Mouse (Mus musculus) limb, embryonic 12.5 days (tissue): ENCODE results near the gene 0610012G03Rik. TPM values are rescaled to one million over a fixed set of nuclear protein-coding genes. Genes with fewer than 3 reads are reported as not detected.

Experiments
- ATAC-seq: fragments of 200-750 bp; cut with Nextera tagmentation; 2 replicates; pipeline ENCODE4 v1.8.0; 2017; ENCODE audit warnings: low read depth, moderate TSS enrichment; ENCODE audit not compliant: insufficient number of reproducible peaks, insufficient read depth, low FRiP score, low TSS enrichment
- H3K27ac ChIP-seq: fragments of 300-500 bp; sonication (generic); 2 replicates; pipeline ENCODE4 v1.5.1; 2016; ENCODE audit warnings: mild to moderate bottlenecking, moderate library complexity
- H3K27me3 ChIP-seq: fragments of 300-500 bp; sonication (generic); 2 replicates; pipeline ENCODE4 v1.6.1; 2016; ENCODE audit warnings: mild to moderate bottlenecking, moderate library complexity
- H3K36me3 ChIP-seq: fragments of 300-500 bp; sonication (generic); 2 replicates; pipeline ENCODE4 v1.6.1; 2016; ENCODE audit warnings: mild to moderate bottlenecking, moderate library complexity
- H3K4me1 ChIP-seq: fragments of 300-500 bp; sonication (generic); replicated peaks from 2 replicates; pipeline ENCODE4 v1.6.1; 2016
- H3K4me2 ChIP-seq: fragments of 300-500 bp; sonication (generic); 2 replicates; pipeline ENCODE4 v1.6.1; 2016; ENCODE audit warnings: mild to moderate bottlenecking, moderate library complexity
- H3K4me3 ChIP-seq: fragments of 300-500 bp; sonication (generic); replicated peaks from 2 replicates; pipeline ENCODE4 v1.5.1; 2016; ENCODE audit warnings: mild to moderate bottlenecking
- H3K9ac ChIP-seq: fragments of 300-500 bp; sonication (generic); replicated peaks from 2 replicates; pipeline ENCODE4 v1.6.1; 2016; ENCODE audit warnings: mild to moderate bottlenecking, moderate library complexity
- H3K9me3 ChIP-seq: fragments of 300-500 bp; sonication (generic); 2 replicates; pipeline ENCODE4 v1.6.1; 2016; ENCODE audit warnings: mild to moderate bottlenecking, moderate library complexity
- WGBS: fragments of 180-500 bp; shearing (Covaris S2); methylation state at CpG from one replicate; pipeline ENCODE4 v1.1.7; 2016; 5-methylcytosine and 5-hydroxymethylcytosine counted together
- polyA plus RNA-seq: library from polyadenylated mRNA; unstranded; fragments of >200 nt; fragmentation: Nextera tagmentation; extraction: Ambion mirVana; gene quantifications from 2 replicates; pipeline ENCODE4 v1.2.1, GENCODE M21; 2016

Gene 0610012G03Rik
- polyA plus RNA-seq, 1 experiment from 2014 or later: 83.7 TPM

DNA sequence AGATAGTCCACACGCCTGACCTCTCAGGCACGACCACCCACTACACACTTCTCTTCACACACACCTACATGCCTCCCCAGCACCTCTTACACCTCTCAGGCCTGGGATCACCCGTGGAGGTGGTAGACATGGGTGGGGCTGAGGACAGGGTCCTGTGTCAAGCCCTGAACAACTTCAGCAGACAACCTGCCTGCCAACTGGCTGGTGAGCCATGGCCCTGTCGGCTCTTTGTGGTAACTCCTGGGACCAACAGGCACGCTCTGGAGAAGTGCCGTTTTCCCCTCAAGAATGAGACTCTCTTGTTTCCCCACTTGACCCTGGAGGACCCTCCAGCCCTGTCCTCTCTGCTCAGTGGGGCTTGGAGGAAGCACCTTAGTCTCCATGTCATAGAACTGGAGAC, 2.9 kb downstream of the 0610012G03Rik start:
- H3K27me3 ChIP-seq: no peaks in the 10 kb centered on the region
- 88% methylated on average over 6 of the region's 6 CpGs for WGBS
- H3K4me3 ChIP-seq: no peak overlapping the region
- H3K27ac ChIP-seq: no peak overlapping the region
- H3K4me2 ChIP-seq: no peak overlapping the region
- H3K9ac ChIP-seq: no peak overlapping the region; the same call in 1 of the 2 replicates
- ATAC-seq: no peak
- peaks cover 32% of the 10 kb centered on the region for H3K4me1 ChIP-seq
- peaks cover 17% of the 10 kb centered on the region; the same call in 1 of the 2 replicates for H3K36me3 ChIP-seq
- no peaks in the 10 kb centered on the region for H3K9me3 ChIP-seq

- Histone ChIP-seq H3K9ac (no peak overlapping the region), H3K9me3 (no peaks in the 10 kb centered on the region), H3K27ac (no peak overlapping the region), H3K4me2 (no peak overlapping the region), H3K4me1 (peaks cover 28% of the 10 kb centered on the region), H3K36me3 (peaks cover 12% of the 10 kb centered on the region; the same call in 1 of the 2 replicates), H3K4me3 (no peak overlapping the region), H3K27me3 (no peaks in the 10 kb centered on the region)
- WGBS: 89% methylated on average over 12 of the region's 12 CpGs
- ATAC-seq: no peak
Measured at GRCm38 (mm10) chr16:31944698-31945255, 3.5 kb downstream of the 0610012G03Rik start.

DNA sequence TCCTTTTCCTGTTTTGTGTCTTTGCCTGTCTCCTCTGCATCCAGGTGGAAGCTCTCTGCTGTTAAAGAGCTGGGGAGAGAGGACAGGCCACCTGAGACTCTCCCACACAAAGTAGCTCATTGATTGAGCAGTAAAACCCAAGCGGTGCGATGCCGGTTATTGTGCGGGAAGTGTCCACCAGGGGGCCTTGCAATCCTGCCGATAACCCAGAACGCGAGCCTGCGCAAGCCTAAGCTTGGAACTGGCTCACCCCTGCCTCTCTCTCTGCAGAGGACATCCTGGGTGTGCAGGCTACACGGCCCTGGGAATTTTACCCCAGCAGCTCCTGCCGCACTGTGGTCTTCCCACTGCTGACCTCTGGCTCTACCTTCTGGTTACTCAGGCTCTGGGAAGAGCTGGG, 4.3 kb downstream of the 0610012G03Rik start:
- Histone ChIP-seq H3K9me3 (no peaks in the 10 kb centered on the region), H3K4me2 (no peak overlapping the region), H3K4me1 (peaks cover 21% of the 10 kb centered on the region), H3K27ac (no peak overlapping the region), H3K9ac (no peak overlapping the region; the same call in 1 of the 2 replicates), H3K4me3 (no peak overlapping the region), H3K36me3 (peaks cover 12% of the 10 kb centered on the region; the same call in 1 of the 2 replicates), H3K27me3 (no peaks in the 10 kb centered on the region)
- ATAC-seq: no peak
- 4% methylated on average over 10 of the region's 10 CpGs for WGBS

GRCm38 (mm10) chr16:31940586-31940985, 7.7 kb downstream of the 0610012G03Rik start:
- Histone ChIP-seq H3K9ac (no peak overlapping the region), H3K4me1 (peaks cover 8% of the 10 kb centered on the region), H3K36me3 (peaks cover 11% of the 10 kb centered on the region; the same call in 1 of the 2 replicates), H3K9me3 (no peaks in the 10 kb centered on the region; the same call in 1 of the 2 replicates), H3K4me3 (no peak overlapping the region), H3K27me3 (peaks cover 15% of the 10 kb centered on the region), H3K27ac (no peak overlapping the region), H3K4me2 (no peak overlapping the region)
- 74% methylated on average over 2 of the region's 2 CpGs for WGBS
- no peak for ATAC-seq

GRCm38 (mm10) chr16:31938856-31939255, 9.4 kb downstream of the 0610012G03Rik start:
- Histone ChIP-seq H3K36me3 (no peaks in the 10 kb centered on the region), H3K4me2 (no peak overlapping the region), H3K27ac (no peak overlapping the region), H3K9ac (no peak overlapping the region), H3K9me3 (no peaks in the 10 kb centered on the region; the same call in 1 of the 2 replicates), H3K4me1 (peaks cover 15% of the 10 kb centered on the region), H3K27me3 (peaks cover 32% of the 10 kb centered on the region), H3K4me3 (no peak overlapping the region)
- ATAC-seq: no peak
- WGBS: 71% methylated on average over 6 of the region's 6 CpGs

- peaks cover 20% of the 10 kb centered on the region for H3K4me1 ChIP-seq
- H3K4me2 ChIP-seq: no peak overlapping the region
- ATAC-seq: no peak
- H3K36me3 ChIP-seq: no peaks in the 10 kb centered on the region
- WGBS: 93% methylated on average over 4 of the region's 4 CpGs
- no peaks in the 10 kb centered on the region; the same call in 1 of the 2 replicates for H3K9me3 ChIP-seq
- H3K9ac ChIP-seq: no peak overlapping the region
- H3K27ac ChIP-seq: no peak overlapping the region
- no peak overlapping the region for H3K4me3 ChIP-seq
- peaks cover 52% of the 10 kb centered on the region for H3K27me3 ChIP-seq
Measured at GRCm38 (mm10) chr16:31936568-31936967, 11.7 kb downstream of the 0610012G03Rik start.

GRCm38 (mm10) chr16:31935091-31935979, 13.0 kb downstream of the 0610012G03Rik start:
- ATAC-seq: no peak
- Histone ChIP-seq H3K27ac (no peak overlapping the region), H3K4me1 (peaks cover 20% of the 10 kb centered on the region), H3K4me3 (peak overlapping the region; percentile 30), H3K9me3 (no peaks in the 10 kb centered on the region; the same call in 1 of the 2 replicates), H3K36me3 (no peaks in the 10 kb centered on the region), H3K27me3 (peaks cover 57% of the 10 kb centered on the region), H3K9ac (peak overlapping the region; percentile 37; the same call in 1 of the 2 replicates), H3K4me2 (peak overlapping the region; percentile 51)
- WGBS: 5% methylated on average over 36 of the region's 36 CpGs

GRCm38 (mm10) chr16:31934550-31935010, 13.7 kb downstream of the 0610012G03Rik start:
- H3K9ac ChIP-seq: 0 out of 2 replicates have a peak overlapping the region, but pooled peaks have one; percentile 37
- no peak overlapping the region for H3K27ac ChIP-seq
- no peak for ATAC-seq
- peaks cover 20% of the 10 kb centered on the region for H3K4me1 ChIP-seq
- no peaks in the 10 kb centered on the region; the same call in 1 of the 2 replicates for H3K9me3 ChIP-seq
- H3K4me3 ChIP-seq: peak overlapping the region; percentile 30
- H3K27me3 ChIP-seq: peaks cover 60% of the 10 kb centered on the region
- peak overlapping the region; percentile 51 for H3K4me2 ChIP-seq
- no peaks in the 10 kb centered on the region for H3K36me3 ChIP-seq
- 24% methylated on average over 13 of the region's 13 CpGs for WGBS

DNA sequence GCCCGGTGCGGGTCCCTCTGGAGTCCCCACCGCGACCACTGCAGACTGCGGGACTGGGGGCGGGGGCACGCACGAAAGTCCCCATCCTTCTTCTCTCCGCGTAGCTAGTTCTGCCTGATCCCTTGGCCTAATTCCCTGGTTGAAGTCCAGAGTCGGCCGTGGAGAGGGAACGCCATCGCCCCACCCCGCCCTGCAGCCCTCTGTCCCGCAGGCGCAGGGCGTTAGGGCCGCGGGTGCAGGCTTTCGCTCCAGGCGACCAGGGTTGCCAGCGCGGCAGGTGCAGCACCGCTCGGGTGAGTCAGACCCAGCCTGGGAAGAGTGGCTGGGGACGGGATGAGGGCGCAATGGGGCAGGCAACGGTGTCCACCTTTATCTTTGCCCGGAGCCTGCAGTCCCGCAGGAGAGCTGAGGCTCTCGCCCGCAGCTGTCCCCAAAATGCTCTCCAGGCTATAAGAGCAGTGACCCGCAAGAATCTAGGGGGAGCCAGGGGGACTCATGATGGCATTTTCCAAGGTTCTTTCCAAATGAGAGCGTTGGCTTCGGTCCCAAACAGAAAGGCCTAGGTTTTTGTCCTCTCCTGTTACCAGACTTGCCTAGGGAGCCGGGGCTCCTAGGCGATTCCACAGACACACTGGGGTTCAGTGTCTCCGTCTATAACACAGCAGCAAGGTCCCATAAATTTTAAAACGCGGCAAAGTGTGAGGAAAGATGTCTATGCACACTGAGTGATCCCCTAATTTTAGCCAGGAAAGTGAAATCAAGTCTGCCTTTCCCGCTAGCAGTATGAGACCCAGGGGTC, 14.3 kb downstream of the 0610012G03Rik start, which contains the start of gene Pigz:
Gene Pigz (plus strand): TSS at position 101 of the 799 bp plus-strand sequence.
- ATAC-seq: no peak
- Histone ChIP-seq H3K4me3 (peak within 1 kb of the TSS; percentile 53), H3K4me2 (peak within 1 kb of the TSS; percentile 93), H3K9me3 (no peaks in the 10 kb centered on the region; the same call in 1 of the 2 replicates), H3K9ac (peak within 1 kb of the TSS; percentile 57), H3K4me1 (peaks cover 20% of the 10 kb centered on the region), H3K27me3 (peaks cover 60% of the 10 kb centered on the region), H3K36me3 (no peaks in the 10 kb centered on the region), H3K27ac (no peak within 1 kb of the TSS)
- 8% methylated on average over 42 of the region's 42 CpGs for WGBS

DNA sequence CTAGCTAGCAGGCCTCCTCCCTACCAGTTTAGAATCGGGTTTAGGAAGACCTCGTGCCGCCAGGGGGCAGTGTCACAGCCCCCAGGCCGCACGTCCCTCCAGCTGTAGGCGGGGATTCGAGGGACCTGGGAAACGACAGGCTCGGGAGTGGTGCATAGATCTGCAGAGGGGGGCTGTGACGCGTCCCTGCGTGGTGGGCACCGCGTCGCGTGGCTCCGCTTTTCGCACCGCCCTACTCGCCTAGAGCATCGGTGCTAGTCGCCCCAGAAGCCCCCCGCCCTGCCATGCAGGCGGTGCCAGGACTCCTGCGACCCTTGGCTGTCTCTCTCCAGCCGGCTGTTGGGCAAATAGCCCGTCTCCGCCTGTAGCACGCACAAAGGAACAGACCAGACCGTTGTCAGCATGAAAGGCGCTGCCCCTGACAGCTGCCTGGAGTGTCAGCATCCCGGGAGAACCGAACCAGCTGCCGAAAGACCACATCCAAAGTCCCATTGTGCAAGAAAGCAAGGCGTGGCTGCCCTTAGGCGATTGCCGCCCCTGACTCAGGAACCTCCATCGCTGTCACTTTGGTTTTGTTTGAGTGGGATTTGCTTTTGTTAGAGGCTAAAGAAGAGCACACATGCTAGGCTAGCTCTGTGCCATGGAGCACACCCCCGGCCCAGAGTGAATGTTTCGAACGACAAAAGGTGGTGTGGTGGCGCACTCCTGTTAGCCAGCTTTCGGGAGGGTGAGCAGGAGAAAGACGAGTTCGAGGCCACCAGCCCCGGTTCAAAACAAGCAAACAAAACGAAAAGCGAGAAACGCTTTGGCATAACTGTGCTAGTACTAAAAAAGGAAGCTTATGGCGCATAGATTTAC, 15.2 kb downstream of the 0610012G03Rik start:
- WGBS: under 1% methylated on average over 50 of the region's 50 CpGs
- H3K36me3 ChIP-seq: no peaks in the 10 kb centered on the region
- H3K4me2 ChIP-seq: peak overlapping the region; percentile 93
- peak; percentile 88 for ATAC-seq
- peak overlapping the region; percentile 57 for H3K9ac ChIP-seq
- peak overlapping the region; percentile 53 for H3K4me3 ChIP-seq
- peaks cover 60% of the 10 kb centered on the region for H3K27me3 ChIP-seq
- no peak overlapping the region for H3K27ac ChIP-seq
- H3K4me1 ChIP-seq: peaks cover 20% of the 10 kb centered on the region
- no peaks in the 10 kb centered on the region; the same call in 1 of the 2 replicates for H3K9me3 ChIP-seq
